Mouse (Mus musculus) CH12.LX (cell line): Measurements from ENCODE around the gene Tom1. TPM values are rescaled to one million over a fixed set of nuclear protein-coding genes. Genes with fewer than 3 reads are reported as not detected.
A peak's percentile ranks its signal among the peaks of the same experiment; 100 is the strongest.

ENCODE experiments used
- DNase-seq: peaks from one replicate; pipeline ENCODE4 v3.0.0-alpha.2; 2013; ENCODE audit errors: extremely low read depth
- H3K27ac ChIP-seq: 2 replicates; pipeline ENCODE4 v1.5.1; 2012; ENCODE audit warnings: low read depth, mild to moderate bottlenecking, control low read depth, moderate library complexity; ENCODE audit not compliant: insufficient read depth
- H3K27me3 ChIP-seq: replicated peaks from 2 replicates; pipeline ENCODE3; 2012; ENCODE audit warnings: inconsistent platforms
- H3K36me3 ChIP-seq, 2 experiments: replicated peaks in 1 of 2; 2 replicates each; pipeline versions ENCODE3 to v1.6.1; 2012; ENCODE audit warnings: inconsistent platforms in 1 of 2, low read length in 1 of 2, mild to moderate bottlenecking in 1 of 2, mixed read lengths in 1 of 2, moderate library complexity in 1 of 2; ENCODE audit not compliant: control insufficient read depth in 1 of 2, insufficient read depth in 1 of 2
- H3K4me1 ChIP-seq, 2 experiments: 2 replicates each; pipeline ENCODE4 v1.6.1; 2012; ENCODE audit warnings: inconsistent platforms in 1 of 2, moderate library complexity in 1 of 2; ENCODE audit not compliant: insufficient read depth in 2 of 2, control insufficient read depth in 1 of 2
- H3K4me2 ChIP-seq: 2 replicates; pipeline ENCODE4 v1.6.1; 2012; ENCODE audit warnings: low read depth, mild to moderate bottlenecking, control low read depth; ENCODE audit not compliant: poor library complexity, insufficient read depth, severe bottlenecking
- H3K4me3 ChIP-seq, 3 experiments: fragments of 150-350 bp in 1 of 3; sonication (generic) in 1 of 3; replicated peaks in 1 of 3; 2 replicates each; pipeline versions ENCODE3 to v1.5.1; 2011 to 2012; ENCODE audit warnings: low read depth in 2 of 3, low read length in 2 of 3, mild to moderate bottlenecking in 2 of 3, moderate library complexity in 2 of 3, control low read depth in 1 of 3, improper control_type of control experiment in 1 of 3, inconsistent platforms in 1 of 3, mixed read lengths in 1 of 3; ENCODE audit not compliant: poor library complexity in 1 of 3
- H3K79me2 ChIP-seq: replicated peaks from 2 replicates; pipeline ENCODE4 v1.6.1; 2012; ENCODE audit warnings: mild to moderate bottlenecking, moderate library complexity; ENCODE audit not compliant: control insufficient read depth, poor library complexity, insufficient read depth, severe bottlenecking; ENCODE audit errors: extremely low read depth
- H3K9ac ChIP-seq: 2 replicates; pipeline ENCODE4 v1.6.1; 2012; ENCODE audit warnings: low read depth, mild to moderate bottlenecking, control low read depth, moderate library complexity; ENCODE audit not compliant: insufficient read depth
- H3K9me3 ChIP-seq: replicated peaks from 2 replicates; pipeline ENCODE3; 2012; ENCODE audit warnings: low read length, inconsistent platforms, mixed read lengths
- CHD2 ChIP-seq: IDR thresholded peaks from 2 replicates; pipeline ENCODE4 v1.6.1; 2011; ENCODE audit warnings: low read length, improper control_type of control experiment
- CTCF ChIP-seq, 2 experiments: IDR thresholded peaks in 1 of 2; conservative IDR thresholded peaks in 1 of 2; 2 replicates each; pipeline ENCODE4 v1.5.1; 2011 to 2012; ENCODE audit warnings: low read depth in 2 of 2, low read length in 2 of 2, improper control_type of control experiment in 1 of 2, inconsistent platforms in 1 of 2, mild to moderate bottlenecking in 1 of 2, moderate library complexity in 1 of 2
- E2F4 ChIP-seq: IDR thresholded peaks from 2 replicates; pipeline ENCODE4 v1.6.1; 2011; ENCODE audit warnings: low read depth, low read length, improper control_type of control experiment; ENCODE audit not compliant: insufficient replicate concordance
- ELF1 ChIP-seq: IDR thresholded peaks from 2 replicates; pipeline ENCODE4 v1.6.1; 2014; ENCODE audit warnings: low read depth, mild to moderate bottlenecking, inconsistent platforms, low read length, improper control_type of control experiment
- HCFC1 ChIP-seq: IDR thresholded peaks from 2 replicates; pipeline ENCODE4 v1.6.1; 2012; ENCODE audit warnings: low read depth, mild to moderate bottlenecking, inconsistent platforms, low read length, improper control_type of control experiment
- IRF4 ChIP-seq: IDR thresholded peaks from 2 replicates; pipeline ENCODE4 v1.6.1; 2014; ENCODE audit warnings: low read depth, mild to moderate bottlenecking, inconsistent platforms, low read length, improper control_type of control experiment
- KAT2A ChIP-seq: IDR thresholded peaks from 2 replicates; pipeline ENCODE4 v1.6.1; 2012; ENCODE audit warnings: low read length, improper control_type of control experiment, inconsistent platforms; ENCODE audit not compliant: insufficient replicate concordance
- MAX ChIP-seq: IDR thresholded peaks from 2 replicates; pipeline ENCODE4 v1.6.1; 2011; ENCODE audit warnings: low read length, improper control_type of control experiment
- MXI1 ChIP-seq: IDR thresholded peaks from 2 replicates; pipeline ENCODE4 v1.6.1; 2011; ENCODE audit warnings: mild to moderate bottlenecking, low read depth, low read length, improper control_type of control experiment
- MYC ChIP-seq: IDR thresholded peaks from 2 replicates; pipeline ENCODE4 v1.6.1; 2011; ENCODE audit warnings: low read depth, mild to moderate bottlenecking, improper control_type of control experiment, low read length
- NELFE ChIP-seq: IDR thresholded peaks from 2 replicates; pipeline ENCODE4 v1.6.1; 2011; ENCODE audit warnings: low read depth, low read length, improper control_type of control experiment
- NRF1 ChIP-seq: IDR thresholded peaks from 2 replicates; pipeline ENCODE4 v1.6.1; 2014; ENCODE audit warnings: low read depth, mild to moderate bottlenecking, inconsistent platforms, low read length, improper control_type of control experiment, moderate library complexity
- POLR2A ChIP-seq: IDR thresholded peaks from 2 replicates; pipeline ENCODE4 v1.6.1; 2011; ENCODE audit warnings: low read depth, mild to moderate bottlenecking, improper control_type of control experiment, low read length
- POLR2AphosphoS2 ChIP-seq: IDR thresholded peaks from 2 replicates; pipeline ENCODE4 v1.6.1; 2011; ENCODE audit warnings: low read depth, low read length, improper control_type of control experiment
- SIN3A ChIP-seq: IDR thresholded peaks from 2 replicates; pipeline ENCODE4 v1.6.1; 2012; ENCODE audit warnings: low read length, improper control_type of control experiment, inconsistent platforms
- SMC3 ChIP-seq: IDR thresholded peaks from 2 replicates; pipeline ENCODE4 v1.6.1; 2011; ENCODE audit warnings: low read depth, low read length, improper control_type of control experiment
- TBP ChIP-seq: conservative IDR thresholded peaks from 2 replicates; pipeline ENCODE4 v1.6.1; 2011; ENCODE audit warnings: low read depth, low read length, improper control_type of control experiment
- TCF12 ChIP-seq: IDR thresholded peaks from 2 replicates; pipeline ENCODE4 v1.6.1; 2014; ENCODE audit warnings: low read depth, mild to moderate bottlenecking, inconsistent platforms, low read length, improper control_type of control experiment
- UBTF ChIP-seq: IDR thresholded peaks from 2 replicates; pipeline ENCODE4 v1.6.1; 2012; ENCODE audit warnings: low read depth, mild to moderate bottlenecking, inconsistent platforms, low read length, improper control_type of control experiment, moderate library complexity
- ZKSCAN1 ChIP-seq: IDR thresholded peaks from 2 replicates; pipeline ENCODE4 v1.6.1; 2012; ENCODE audit warnings: low read depth, inconsistent platforms, low read length, improper control_type of control experiment, borderline replicate concordance
- dilution Hi-C: fragments of 300-500 bp; cut with MboI; formaldehyde crosslinking; loops from 2 replicates; pipeline ENCODE4 v1.14.3; 2020; ENCODE audit warnings: low sequenced_read_pairs; ENCODE audit not compliant: extremely low pct_unique_long_range_greater_than_20kb, extremely low pct_ligation_motif_present
- in situ Hi-C: fragments of 300-500 bp; cut with MboI; formaldehyde crosslinking; loops from 3 replicates; pipeline ENCODE4 v1.14.3; 2019; ENCODE audit warnings: low sequenced_read_pairs, low pct_ligation_motif_present, low pct_unique_long_range_greater_than_20kb, mixed read lengths
- polyA plus RNA-seq: library from polyadenylated mRNA; unstranded; fragments of >175 nt; gene quantifications from 2 replicates; pipeline ENCODE4 v1.2.1, GENCODE M21; 2012; ENCODE audit warnings: low read depth; ENCODE audit not compliant: insufficient read length
- total RNA-seq, 2 experiments: library from RNA; depleted of rRNA; stranded (reverse); fragments of 300-350 nt in 1 of 2; fragments of >200 nt in 1 of 2; gene quantifications; 2 replicates each; pipeline ENCODE4 v1.2.3; 2012 to 2014

Gene Tom1
- total and polyA plus RNA-seq, 3 experiments: 13.4 to 25.3 (median 18.4) TPM

- H3K36me3 ChIP-seq: peaks cover 3 to 5% of the 10 kb centered on the region in 2 experiments
- peak overlapping the region; percentile 74 to 85 (median 82) for H3K4me3 ChIP-seq
- H3K4me2 ChIP-seq: peak overlapping the region; percentile 69; the same call in 1 of the 2 replicates
- peak overlapping the region; percentile 98 for H3K9ac ChIP-seq
- TF ChIP-seq E2F4 (peak; percentile 51; the same call in 1 of the 2 replicates), SIN3A (peak; percentile 79; the same call in 1 of the 2 replicates), MXI1 (peak; percentile 68; the same call in 1 of the 2 replicates), TBP (peak; percentile 70; the same call in 1 of the 2 replicates), ELF1 (peak; percentile 35), KAT2A (0 out of 2 replicates have a peak, but pooled peaks have one; percentile 46), POLR2AphosphoS2 (no peak), IRF4 (no peak; the same call in 1 of the 2 replicates), UBTF (peak; percentile 100), NELFE (peak; percentile 63), SMC3 (no peak), HCFC1 (peak; percentile 83), TCF12 (peak; percentile 92), CTCF (conservative IDR thresholded peaks at IDR 0.05 in 1 of 2, IDR thresholded peaks at IDR 0.05 in 1 of 2; ENCODE audit: low read depth in 2 of 2, low read length in 2 of 2) (peak in 1 of 2 experiments; percentile 29; a peak in 2 of 4 replicates), CHD2 (0 out of 2 replicates have a peak, but pooled peaks have one; percentile 44), MYC (peak; percentile 53; the same call in 1 of the 2 replicates), ZKSCAN1 (peak; percentile 23; the same call in 1 of the 2 replicates), POLR2A (peak; percentile 83), NRF1 (peak; percentile 75), MAX (no peak)
- TF ChIP-seq, all 38 proteins: peak for 16
- peaks cover 6% of the 10 kb centered on the region for H3K27me3 ChIP-seq
- dilution Hi-C loops (no loop called here), in situ Hi-C loops (no loop called here)
- DNase-seq: peak; percentile 83
- no peaks in the 10 kb centered on the region for H3K9me3 ChIP-seq
- H3K27ac ChIP-seq: peak overlapping the region; percentile 48
- H3K4me1 ChIP-seq: peaks cover 0 to 16% of the 10 kb centered on the region in 2 experiments; a peak in 2 of 4 replicates
- peaks cover 8% of the 10 kb centered on the region for H3K79me2 ChIP-seq
These were observed 39.7 kb upstream of the Tom1 start for GRCm38 (mm10) chr8:74993475-74994451.
